Mouse (Mus musculus) hematopoietic stem cell, adult 5-6 weeks (primary cell): ENCODE data around the gene Snx8. TPM values are rescaled to one million over a fixed set of nuclear protein-coding genes. Genes with fewer than 3 reads are reported as not detected.

Source experiments
- ATAC-seq, 2 experiments: fragments of 125-278 bp in 1 of 2; replicated peaks in 1 of 2; 2 replicates each; pipeline ENCODE4 v1.8.0; 2016 to 2017; ENCODE audit warnings: inconsistent platforms in 2 of 2, mild to moderate bottlenecking in 2 of 2, moderate number of reproducible peaks in 2 of 2, low read depth in 1 of 2, moderate TSS enrichment in 1 of 2; ENCODE audit not compliant: low FRiP score in 2 of 2, poor library complexity in 2 of 2, severe bottlenecking in 2 of 2, insufficient read depth in 1 of 2, low TSS enrichment in 1 of 2
- total RNA-seq: library from RNA; stranded (forward); fragments of 172-1452, 232-1000 nt; gene quantifications from 2 replicates; pipeline ENCODE4 v1.2.3, GENCODE M21; 2017

The Snx8 gene
- total RNA-seq, 1 experiment from 2014 or later, result 3.4 TPM

DNA sequence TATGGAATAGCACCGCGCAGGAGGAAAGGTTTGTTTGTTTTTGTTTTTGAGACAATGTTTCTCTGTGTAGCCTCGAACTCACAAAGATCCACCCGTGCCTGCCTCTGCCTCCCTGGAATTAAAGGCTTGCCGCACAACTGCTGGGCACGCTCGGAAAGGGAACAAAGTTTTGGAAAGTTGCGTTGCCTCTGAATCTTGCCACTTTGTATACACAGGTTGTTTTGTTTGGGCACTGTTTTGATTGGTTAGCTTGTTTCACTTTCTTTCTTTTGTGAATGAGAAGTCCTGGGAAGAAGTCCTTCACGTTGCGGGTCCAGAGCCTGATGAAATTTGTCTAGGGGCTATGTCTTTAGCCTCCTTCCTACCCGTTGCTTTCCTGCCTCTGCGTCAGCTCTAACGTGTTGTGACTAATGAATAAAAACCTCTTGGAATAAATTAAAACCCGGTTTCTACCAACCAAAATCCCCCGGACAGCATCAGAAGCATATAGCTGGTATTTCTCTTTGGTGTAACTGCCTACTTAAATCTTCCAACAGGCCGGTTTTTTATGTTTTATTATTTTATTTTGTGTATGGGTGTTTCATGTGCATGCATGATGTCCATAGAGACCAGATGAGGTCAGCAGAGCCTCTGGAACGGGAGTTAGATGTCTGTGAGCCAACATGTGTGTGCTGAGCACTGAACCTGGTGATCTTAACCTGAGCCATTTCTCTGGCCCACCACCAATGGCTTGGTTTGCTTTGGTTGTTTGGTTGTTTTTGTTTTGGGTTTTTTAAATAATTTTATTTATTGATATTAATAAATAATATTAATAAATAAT is 67.1 kb downstream of the Snx8 start:
- peak; percentile 9 to 22; a peak in 2 of 4 replicates for ATAC-seq

DNA sequence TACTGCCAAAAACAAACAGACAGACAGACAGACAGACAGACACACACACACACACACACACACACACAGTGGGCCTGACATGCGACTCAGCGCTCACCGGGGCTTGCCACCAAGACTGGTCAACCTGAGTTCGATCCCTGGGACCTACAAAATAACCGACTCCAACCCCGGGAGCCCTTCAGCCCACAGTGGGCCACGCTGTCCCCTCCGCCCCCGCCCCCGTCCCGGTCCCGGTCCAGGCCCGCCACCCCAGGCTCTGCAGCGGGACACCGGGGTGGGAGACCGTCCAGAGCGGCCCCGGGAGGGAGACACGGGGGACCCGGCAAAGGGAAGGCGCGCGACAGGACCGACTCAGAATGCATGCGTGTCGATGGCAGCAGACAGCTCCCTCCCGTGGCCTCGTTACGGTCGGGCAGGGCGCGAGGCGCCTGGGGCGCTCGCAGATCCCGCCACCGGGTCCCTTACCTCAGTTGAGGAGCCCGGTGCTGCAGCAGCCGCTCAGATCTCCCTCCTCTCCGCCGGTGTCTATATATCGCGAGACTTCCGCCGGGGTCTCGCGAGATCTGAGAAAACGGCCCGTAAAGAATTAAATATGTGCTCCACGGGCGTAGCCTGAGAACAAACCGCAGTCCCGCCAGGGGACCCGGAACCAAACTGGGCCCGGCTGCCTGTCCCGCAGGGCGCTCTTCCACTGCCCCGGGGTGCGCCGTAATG is 67.9 kb downstream of the Snx8 start, which contains the start of the genes Mad1l1 and Nudt1:
TSS of gene Mad1l1 (minus strand) at position 511 of the 714 bp plus-strand sequence.
TSS of gene Nudt1 (plus strand) at position 615 of the 714 bp plus-strand sequence.
- peak; percentile 93 to 96 for ATAC-seq

DNA sequence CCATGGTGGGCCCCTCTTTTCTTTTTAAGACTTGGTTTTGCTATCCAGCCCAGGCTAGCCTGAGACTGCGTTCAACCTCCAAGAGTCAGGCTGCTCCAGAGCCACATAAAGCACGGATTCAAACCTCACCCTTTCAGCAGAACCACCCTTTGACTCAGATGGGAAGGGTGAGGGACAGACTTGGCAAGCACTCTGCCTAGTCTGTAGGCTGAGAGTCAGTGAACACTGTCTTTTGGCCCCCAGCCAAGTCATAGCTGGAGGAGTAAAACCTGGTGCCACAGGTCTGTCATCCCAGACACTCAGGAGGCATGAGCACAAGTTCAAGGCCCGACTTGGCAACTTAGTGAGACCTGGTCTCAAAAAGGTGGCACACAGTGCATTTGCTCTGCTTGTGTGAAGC is 72.3 kb downstream of the Snx8 start:
- no peak for ATAC-seq

DNA sequence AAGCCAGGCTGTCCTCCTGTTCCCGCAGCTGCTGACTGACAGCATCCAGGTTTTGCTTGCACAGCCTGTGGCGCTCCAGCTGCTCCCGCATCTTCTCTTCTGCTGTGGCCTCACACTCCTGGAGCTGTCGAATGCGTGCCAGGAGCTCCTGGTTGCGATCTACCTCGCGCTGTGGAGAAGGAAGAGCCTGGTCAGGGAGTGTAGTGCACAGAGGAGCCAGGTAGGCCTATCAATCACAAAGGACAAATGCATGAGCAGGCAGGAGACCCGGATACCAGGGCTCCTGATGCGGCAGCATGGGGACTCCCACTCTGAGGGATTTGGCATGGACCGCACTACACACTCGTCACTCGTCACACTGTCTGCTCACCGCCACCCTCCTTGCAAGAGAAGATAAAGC is 81.5 kb downstream of the Snx8 start:
- ATAC-seq, result no peak

DNA sequence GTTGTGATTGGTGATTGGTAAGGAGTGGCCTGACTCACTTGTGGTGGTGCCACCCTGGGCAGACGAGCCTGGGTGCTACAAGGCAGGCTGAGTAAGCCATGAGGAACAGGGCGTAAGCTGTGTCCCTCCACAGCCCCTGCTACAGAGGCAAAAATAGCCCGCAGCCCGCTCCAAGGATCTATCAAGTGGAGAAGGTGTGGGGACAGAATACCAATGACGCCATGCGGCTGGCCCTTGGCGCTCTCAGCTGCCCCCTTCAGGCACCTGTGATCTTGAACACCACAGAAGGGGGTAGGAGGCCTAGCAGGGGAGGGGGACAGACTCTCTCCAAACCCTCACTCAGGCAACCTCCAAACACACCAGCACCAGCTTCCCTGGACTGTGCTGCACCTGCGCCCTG is 83.0 kb downstream of the Snx8 start:
- no peak for ATAC-seq

DNA sequence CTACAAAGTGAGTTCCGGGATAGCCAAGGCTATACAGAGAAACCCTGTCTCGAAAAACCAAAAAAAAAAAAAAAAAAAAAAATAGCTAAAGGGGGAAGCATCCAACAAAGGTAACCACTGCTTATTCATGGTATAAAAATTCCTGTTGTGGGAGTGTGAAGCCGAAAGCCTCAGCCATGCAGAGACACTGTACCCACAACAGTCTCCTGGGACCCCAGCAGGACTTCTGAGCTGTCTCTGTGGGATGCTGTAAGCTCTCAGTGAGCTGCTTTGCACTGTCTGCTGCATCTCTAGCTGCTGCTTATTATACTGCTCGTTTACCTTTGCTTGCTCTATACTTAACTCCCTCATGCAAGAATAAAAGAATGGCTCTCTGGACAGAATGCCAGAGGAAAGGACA is 90.8 kb downstream of the Snx8 start:
- no peak for ATAC-seq

DNA sequence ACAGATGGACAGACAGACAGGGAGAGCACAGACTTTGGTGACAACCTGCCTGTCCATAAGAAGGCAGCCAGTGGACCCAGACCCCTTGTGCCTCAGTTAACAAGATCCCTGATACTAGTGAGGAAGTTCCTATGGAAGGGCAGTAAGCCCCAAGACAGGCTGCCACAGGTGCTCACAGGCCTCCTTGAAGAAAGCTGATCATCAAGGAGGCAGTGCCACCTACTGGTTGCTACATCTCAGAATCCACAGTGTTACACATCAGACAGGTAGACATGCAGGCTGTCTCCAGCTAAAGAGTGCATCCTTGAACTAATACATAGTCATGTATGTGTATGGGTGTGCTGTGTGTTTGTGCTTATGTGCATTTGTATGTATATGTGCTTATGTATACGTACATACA is 96.9 kb downstream of the Snx8 start:
- peak; percentile 70 to 74; a peak in 3 of 4 replicates for ATAC-seq

Other genes with a start within 250 kb of the Snx8 start
- gene Mad1l1, start 67.7 kb downstream of the Snx8 start, total RNA-seq, result 59.8 and 70.7 TPM in 2 replicates
- gene Nudt1, start 67.6 kb downstream of the Snx8 start, total RNA-seq, result 44.8 and 50.6 TPM in 2 replicates
- 5.3 and 8.9 TPM in 2 replicates for gene Mrm2, start 57.4 kb downstream of the Snx8 start, total RNA-seq
- gene Eif3b, start 30.1 kb upstream of the Snx8 start, total RNA-seq, result 118 and 144 TPM in 2 replicates
- not detected in 2 replicates for gene Gm4869, start 56.4 kb upstream of the Snx8 start, total RNA-seq
- gene Chst12, start 116.3 kb upstream of the Snx8 start, total RNA-seq, result 21.4 and 26.2 TPM in 2 replicates
- gene Grifin, start 175.8 kb upstream of the Snx8 start, total RNA-seq, result not detected in 2 replicates
- 33.6 and 67.3 TPM in 2 replicates for gene Lfng, start 218.1 kb upstream of the Snx8 start, total RNA-seq